Mouse (Mus musculus) bone marrow, adult 2 months (tissue): ENCODE measurements around the gene Hdac11. TPM values are rescaled to one million over a fixed set of nuclear protein-coding genes. Genes with fewer than 3 reads are reported as not detected.
A peak's percentile ranks its signal among the peaks of the same experiment; 100 is the strongest.

Experiments used
- H3K27ac ChIP-seq: fragments of 200-500 bp; 2 replicates; pipeline ENCODE4 v1.5.1; 2012; ENCODE audit warnings: low read depth, mild to moderate bottlenecking, control low read depth, inconsistent platforms, low read length; ENCODE audit not compliant: control insufficient read depth, poor library complexity, insufficient read depth
- H3K4me1 ChIP-seq: fragments of 200-500 bp; 2 replicates; pipeline ENCODE4 v1.6.1; 2011; ENCODE audit warnings: low read length; ENCODE audit not compliant: control insufficient read depth, insufficient read depth
- H3K4me3 ChIP-seq: fragments of 200-500 bp; replicated peaks from 2 replicates; pipeline ENCODE3; 2011; ENCODE audit warnings: mild to moderate bottlenecking, low read depth, low read length, control low read depth; ENCODE audit not compliant: control insufficient read depth
- CTCF ChIP-seq: fragments of 200-500 bp; IDR thresholded peaks from 2 replicates; pipeline ENCODE4 v1.5.1; 2011; ENCODE audit warnings: low read length, control low read depth; ENCODE audit not compliant: control insufficient read depth, insufficient read depth
- POLR2A ChIP-seq: fragments of 200-500 bp; IDR thresholded peaks from 2 replicates; pipeline ENCODE4 v1.6.1; 2011; ENCODE audit warnings: low read depth, mild to moderate bottlenecking, control low read depth, low read length, borderline replicate concordance; ENCODE audit not compliant: control insufficient read depth
- WGBS: fragments of 180-500 bp; shearing (Covaris S2); methylation state at CpG from one replicate; pipeline ENCODE4 v1.1.7; 2018; 5-methylcytosine and 5-hydroxymethylcytosine counted together
- polyA plus RNA-seq: library from polyadenylated mRNA; stranded (reverse); fragments of >200 nt; gene quantifications from 2 replicates; pipeline ENCODE4 v1.2.4, GENCODE M21; 2011; ENCODE audit warnings: low replicate concordance; ENCODE audit not compliant: missing spikeins, insufficient read depth, insufficient read length

Hdac11 gene
- polyA plus RNA-seq, 1 experiment, result 7.6 TPM

DNA sequence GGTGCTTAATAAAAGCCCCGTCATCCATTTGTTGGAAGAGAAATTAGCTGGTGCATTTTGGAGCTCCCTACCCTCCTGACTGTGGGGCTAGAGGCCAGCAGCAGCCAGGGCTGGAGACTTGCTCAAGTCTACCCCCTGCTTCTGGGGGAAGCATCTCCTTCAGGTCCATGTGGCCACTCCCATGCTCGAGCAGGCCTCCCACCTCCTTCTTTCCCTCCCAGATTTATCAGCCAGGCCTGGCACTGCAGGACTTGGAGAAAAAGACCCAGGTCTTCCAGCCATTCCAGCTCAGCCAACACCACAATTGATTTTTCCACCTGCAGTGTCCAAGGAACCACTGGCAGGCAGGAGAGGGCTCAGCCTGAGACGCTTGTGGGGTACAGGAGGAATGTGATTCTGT lies 28.3 kb downstream of the Hdac11 start:
- 56% methylated on average over 3 of the region's 3 CpGs for WGBS
- no peak overlapping the region for H3K4me3 ChIP-seq
- TF ChIP-seq CTCF, result no peak
- no peak for TF ChIP-seq POLR2A
- no peak overlapping the region for H3K27ac ChIP-seq
- no peaks in the 10 kb centered on the region for H3K4me1 ChIP-seq

DNA sequence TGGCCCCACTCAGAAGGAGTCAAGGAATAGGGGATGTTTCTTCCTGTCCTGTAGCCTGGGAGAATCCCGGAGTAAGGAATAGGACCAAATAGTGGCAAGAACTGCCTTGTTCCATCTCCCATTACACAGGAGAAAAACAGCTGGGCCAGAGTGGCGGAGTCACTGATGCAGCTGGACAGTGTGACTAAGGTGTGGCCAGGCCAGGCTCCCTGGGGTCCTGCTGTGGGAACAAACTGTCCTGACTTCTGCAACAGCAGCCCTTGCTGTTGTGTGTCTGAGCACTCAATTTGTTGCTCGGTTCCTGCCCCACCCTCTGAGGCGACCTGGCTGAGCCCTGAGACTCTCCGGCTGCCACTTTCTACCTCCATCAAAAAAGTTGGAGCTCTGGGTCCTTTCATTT lies 29.0 kb downstream of the Hdac11 start:
- 74% methylated on average over 5 of the region's 5 CpGs for WGBS
- TF ChIP-seq POLR2A (no peak), CTCF (no peak)
- no peak overlapping the region for H3K4me3 ChIP-seq
- no peaks in the 10 kb centered on the region for H3K4me1 ChIP-seq
- H3K27ac ChIP-seq, result no peak overlapping the region

DNA sequence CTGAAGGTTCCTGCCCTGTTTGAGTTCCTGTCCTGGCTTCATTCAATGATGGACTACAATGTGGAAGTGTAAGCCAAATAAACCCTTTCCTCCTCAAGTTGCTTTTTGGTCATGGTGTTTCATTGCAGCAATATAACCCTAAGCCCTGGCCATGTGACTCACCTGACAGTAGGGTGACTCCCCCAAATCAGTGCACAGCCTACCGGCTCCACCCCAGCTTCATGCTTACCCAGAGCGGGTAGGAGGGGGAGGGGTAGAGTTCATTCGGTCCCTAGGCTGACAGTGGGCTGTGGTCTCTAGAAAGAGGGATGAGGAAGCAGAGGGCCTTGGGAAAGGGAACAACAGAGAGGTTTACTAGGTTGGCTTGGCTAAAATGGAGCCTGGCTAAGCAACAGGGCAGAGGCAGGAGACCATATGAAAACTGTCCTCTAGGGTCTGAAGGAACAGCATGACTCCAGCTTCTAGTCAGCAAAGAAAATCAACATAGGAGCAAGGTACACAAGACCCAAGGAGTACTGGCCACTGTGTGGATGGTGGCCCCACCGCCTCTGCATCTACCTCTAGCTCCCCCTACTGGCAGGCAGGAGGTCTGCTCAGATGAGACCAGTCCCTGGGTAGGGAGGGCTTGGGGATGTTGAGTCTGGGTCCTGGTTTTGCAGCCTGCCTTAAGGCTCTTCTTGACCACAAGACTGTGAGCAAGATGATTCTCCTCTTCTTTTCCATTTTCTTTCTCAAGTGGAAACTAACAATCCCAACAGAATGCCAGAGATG lies 29.9 kb downstream of the Hdac11 start:
- no peak overlapping the region for H3K27ac ChIP-seq
- H3K4me1 ChIP-seq, result no peaks in the 10 kb centered on the region
- TF ChIP-seq CTCF (peak; percentile 93), POLR2A (no peak)
- 57% methylated on average over 4 of the region's 4 CpGs for WGBS
- no peak overlapping the region for H3K4me3 ChIP-seq

- no peaks in the 10 kb centered on the region for H3K4me1 ChIP-seq
- H3K4me3 ChIP-seq, result no peak overlapping the region
- 76% methylated on average over 6 of the region's 6 CpGs for WGBS
- TF ChIP-seq POLR2A, result no peak
- TF ChIP-seq CTCF, result no peak
- no peak overlapping the region for H3K27ac ChIP-seq
Measured at GRCm38 (mm10) chr6:91186934-91187333, 30.5 kb downstream of the Hdac11 start.

DNA sequence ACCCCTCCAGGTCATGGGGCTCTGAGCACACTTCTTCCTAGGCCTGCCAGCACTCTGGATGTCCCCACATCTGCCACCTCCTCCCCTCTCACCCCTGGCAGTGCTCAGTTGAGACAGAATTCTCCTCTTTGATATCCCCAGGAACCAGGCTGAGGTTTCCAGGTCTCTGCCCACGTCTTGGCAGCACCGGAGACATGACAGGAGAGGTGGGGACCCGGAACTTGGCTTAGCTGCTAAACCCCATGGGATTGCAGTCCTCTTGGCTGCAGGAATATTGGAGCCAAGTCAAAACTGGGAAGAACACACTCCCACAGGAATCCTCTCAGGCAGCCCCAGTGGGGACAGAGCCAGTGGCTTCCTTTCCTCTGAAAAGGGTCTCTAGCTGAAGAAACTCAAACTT lies 31.4 kb downstream of the Hdac11 start:
- WGBS, result 72% methylated on average over 3 of the region's 3 CpGs
- Histone ChIP-seq H3K27ac (no peak overlapping the region), H3K4me1 (no peaks in the 10 kb centered on the region), H3K4me3 (no peak overlapping the region)
- no peak for TF ChIP-seq CTCF
- TF ChIP-seq POLR2A, result no peak

- H3K4me1 ChIP-seq, result no peaks in the 10 kb centered on the region
- 88% methylated on average over 6 of the region's 6 CpGs for WGBS
- H3K4me3 ChIP-seq, result no peak overlapping the region
- no peak overlapping the region for H3K27ac ChIP-seq
- TF ChIP-seq POLR2A (no peak), CTCF (no peak)
Measured at GRCm38 (mm10) chr6:91189971-91190370, 33.5 kb downstream of the Hdac11 start.

- 61% methylated on average over 2 of the region's 2 CpGs for whole genome bisulfite sequencing
- TF ChIP-seq POLR2A, result no peak
- TF ChIP-seq CTCF, result no peak
- Histone ChIP-seq H3K4me1 (no peaks in the 10 kb centered on the region), H3K4me3 (no peak overlapping the region), H3K27ac (no peak overlapping the region)
Measured at GRCm38 (mm10) chr6:91191465-91191864, 35.0 kb downstream of the Hdac11 start.

- TF ChIP-seq CTCF (no peak), POLR2A (no peak)
- H3K4me1 ChIP-seq, result no peaks in the 10 kb centered on the region
- WGBS, result 54% methylated on average over 3 of the region's 3 CpGs
- no peak overlapping the region for H3K4me3 ChIP-seq
- H3K27ac ChIP-seq, result no peak overlapping the region
Measured at GRCm38 (mm10) chr6:91192421-91192820, 36.0 kb downstream of the Hdac11 start.

DNA sequence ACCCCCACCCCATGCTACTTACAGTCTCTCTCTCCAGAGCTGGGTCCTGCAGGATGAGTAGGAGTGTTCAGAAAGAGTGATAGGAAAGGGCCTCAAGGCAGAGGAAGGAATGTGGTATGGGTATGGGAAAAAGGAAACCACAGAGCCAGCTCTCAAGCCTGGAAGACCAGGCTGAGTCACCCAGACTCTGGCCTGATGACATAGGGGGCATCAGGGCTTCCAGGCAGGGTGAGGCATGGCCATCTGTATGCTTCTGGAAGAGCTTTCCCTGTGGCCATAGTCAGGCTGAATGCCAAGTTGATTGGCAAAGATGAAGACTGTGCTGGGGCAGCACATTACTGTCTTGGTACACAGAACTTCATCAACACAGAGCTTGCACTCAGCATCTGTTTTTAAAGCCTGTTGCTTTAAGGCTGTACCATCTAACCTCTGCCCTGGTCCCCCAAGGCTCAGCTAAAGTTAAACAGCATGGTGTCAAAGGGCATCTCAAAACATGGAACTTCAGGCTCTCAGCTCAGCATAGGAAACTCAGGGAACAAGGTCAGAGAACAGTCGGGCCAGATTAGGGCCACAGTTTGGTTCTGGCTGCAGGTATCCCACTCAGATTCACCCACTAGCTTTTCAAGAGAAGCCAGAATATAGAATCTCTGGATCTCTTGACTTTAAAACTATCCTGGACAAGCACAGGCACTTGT lies 36.5 kb downstream of the Hdac11 start:
- Histone ChIP-seq H3K4me3 (no peak overlapping the region), H3K4me1 (no peaks in the 10 kb centered on the region), H3K27ac (no peak overlapping the region)
- no peak for TF ChIP-seq CTCF
- no peak for TF ChIP-seq POLR2A
- WGBS, result 58% methylated on average over 1 of the region's 1 CpGs
